Mouse (Mus musculus): ENCODE data around the gene Dtnbp1. TPM values are rescaled to one million over a fixed set of nuclear protein-coding genes. Genes with fewer than 3 reads are reported as not detected.

The Dtnbp1 gene
- polyA plus RNA-seq, 1 experiment from 2014 or later, result 118 TPM

GRCm38 (mm10) chr13:44904271-44904670 lies 97.7 kb downstream of the Dtnbp1 start:
- ATAC-seq, result no peak
- 68% methylated on average over 1 of the region's 1 CpGs for WGBS
- H3K27me3 ChIP-seq (replicated peaks; ENCODE audit: control insufficient read depth, insufficient read depth, low read length), result no peaks in the 10 kb centered on the region
- H3K4me3 ChIP-seq (replicated peaks; ENCODE audit: low read length), result no peak overlapping the region
- H3K4me1 ChIP-seq (replicated peaks; ENCODE audit: control insufficient read depth, insufficient read depth, low read length), result peaks cover 16% of the 10 kb centered on the region
- H3K36me3 ChIP-seq (ENCODE audit: control insufficient read depth, insufficient read depth), result peaks cover 8% of the 10 kb centered on the region
- no peak overlapping the region for H3K27ac ChIP-seq (ENCODE audit: low read length)
- no peak overlapping the region for H3K4me2 ChIP-seq (ENCODE audit: low read length)
- H3K9me3 ChIP-seq (ENCODE audit: control insufficient read depth, low read length), result no peaks in the 10 kb centered on the region
- no peak overlapping the region for H3K9ac ChIP-seq (replicated peaks; ENCODE audit: low read depth, low read length)

GRCm38 (mm10) chr13:44903416-44903815 lies 98.5 kb downstream of the Dtnbp1 start:
- H3K9ac ChIP-seq (replicated peaks; ENCODE audit: low read depth, low read length), result no peak overlapping the region
- no peak overlapping the region for H3K4me3 ChIP-seq (replicated peaks; ENCODE audit: low read length)
- no peaks in the 10 kb centered on the region for H3K27me3 ChIP-seq (replicated peaks; ENCODE audit: control insufficient read depth, insufficient read depth, low read length)
- peaks cover 13% of the 10 kb centered on the region for H3K4me1 ChIP-seq (replicated peaks; ENCODE audit: control insufficient read depth, insufficient read depth, low read length)
- ATAC-seq, result no peak
- no peaks in the 10 kb centered on the region for H3K9me3 ChIP-seq (ENCODE audit: control insufficient read depth, low read length)
- no peak overlapping the region for H3K4me2 ChIP-seq (ENCODE audit: low read length)
- H3K36me3 ChIP-seq (ENCODE audit: control insufficient read depth, insufficient read depth), result peaks cover 9% of the 10 kb centered on the region
- no peak overlapping the region for H3K27ac ChIP-seq (ENCODE audit: low read length)

GRCm38 (mm10) chr13:44902299-44902698 lies 99.6 kb downstream of the Dtnbp1 start:
- Histone ChIP-seq H3K4me2 (ENCODE audit: low read length) (no peak overlapping the region), H3K4me1 (replicated peaks; ENCODE audit: control insufficient read depth, insufficient read depth, low read length) (peaks cover 4% of the 10 kb centered on the region), H3K36me3 (ENCODE audit: control insufficient read depth, insufficient read depth) (peaks cover 15% of the 10 kb centered on the region), H3K27ac (ENCODE audit: low read length) (no peak overlapping the region), H3K4me3 (replicated peaks; ENCODE audit: low read length) (no peak overlapping the region), H3K9me3 (ENCODE audit: control insufficient read depth, low read length) (no peaks in the 10 kb centered on the region), H3K9ac (replicated peaks; ENCODE audit: low read depth, low read length) (no peak overlapping the region), H3K27me3 (replicated peaks; ENCODE audit: control insufficient read depth, insufficient read depth, low read length) (no peaks in the 10 kb centered on the region)
- WGBS, result 95% methylated on average over 6 of the region's 6 CpGs
- ATAC-seq, result no peak

GRCm38 (mm10) chr13:44896211-44896610 lies 105.7 kb downstream of the Dtnbp1 start:
- peaks cover 14% of the 10 kb centered on the region for H3K36me3 ChIP-seq (ENCODE audit: control insufficient read depth, insufficient read depth)
- no peak for ATAC-seq
- 90% methylated on average over 12 of the region's 12 CpGs for whole genome bisulfite sequencing
- no peak overlapping the region for H3K9ac ChIP-seq (replicated peaks; ENCODE audit: low read depth, low read length)
- no peak overlapping the region for H3K4me2 ChIP-seq (ENCODE audit: low read length)
- H3K27ac ChIP-seq (ENCODE audit: low read length), result no peak overlapping the region
- no peaks in the 10 kb centered on the region for H3K27me3 ChIP-seq (replicated peaks; ENCODE audit: control insufficient read depth, insufficient read depth, low read length)
- peaks cover 10% of the 10 kb centered on the region; the same call in 1 of the 2 replicates for H3K4me1 ChIP-seq (replicated peaks; ENCODE audit: control insufficient read depth, insufficient read depth, low read length)
- no peaks in the 10 kb centered on the region for H3K9me3 ChIP-seq (ENCODE audit: control insufficient read depth, low read length)
- no peak overlapping the region for H3K4me3 ChIP-seq (replicated peaks; ENCODE audit: low read length)

DNA sequence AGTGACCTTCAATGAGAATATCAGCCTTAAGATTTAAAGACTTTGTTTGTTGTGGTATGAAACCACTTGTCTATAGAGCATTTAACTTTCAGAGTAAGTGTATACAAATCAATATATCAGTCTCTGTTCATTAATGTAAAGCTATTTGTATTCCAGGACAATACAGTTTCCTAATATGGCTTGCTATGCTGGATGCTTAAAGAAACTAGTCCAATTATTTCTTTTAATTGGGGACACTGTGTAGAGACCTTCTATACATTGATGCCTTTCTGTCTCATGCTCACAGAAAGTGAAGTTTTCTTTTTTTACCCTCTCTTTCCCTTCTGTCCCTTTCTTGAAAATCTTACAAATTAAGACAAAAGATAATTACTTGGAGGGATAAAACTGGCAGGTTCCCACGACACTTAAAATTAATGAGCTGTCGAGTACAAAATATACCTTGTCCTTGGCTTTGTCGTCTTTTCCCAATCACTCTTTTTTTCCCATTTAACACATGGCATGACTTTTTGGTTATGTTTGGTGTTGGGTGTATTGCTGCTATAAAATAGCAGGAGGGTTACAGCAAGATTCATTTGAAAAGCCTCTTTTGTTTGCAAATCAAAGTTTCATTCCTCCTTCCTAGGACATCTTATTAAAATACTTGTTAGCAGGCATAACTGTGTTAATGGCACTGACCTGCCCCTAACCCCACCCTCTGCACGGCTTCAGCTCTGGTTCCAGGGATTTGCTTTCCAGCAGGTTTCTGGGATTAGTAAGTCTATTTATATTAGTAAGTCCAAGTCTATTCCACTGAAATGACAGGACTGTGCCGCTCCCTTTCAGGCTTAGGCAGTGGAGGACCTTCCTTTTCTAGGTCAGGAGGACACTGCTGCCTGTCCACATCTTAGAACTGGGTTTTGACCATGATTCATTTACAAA lies 109.9 kb downstream of the Dtnbp1 start:
- no peak overlapping the region for H3K27ac ChIP-seq (ENCODE audit: low read length)
- H3K4me2 ChIP-seq (ENCODE audit: low read length), result no peak overlapping the region
- H3K4me1 ChIP-seq (replicated peaks; ENCODE audit: control insufficient read depth, insufficient read depth, low read length), result peaks cover 15% of the 10 kb centered on the region
- H3K9ac ChIP-seq (replicated peaks; ENCODE audit: low read depth, low read length), result no peak overlapping the region
- no peaks in the 10 kb centered on the region for H3K27me3 ChIP-seq (replicated peaks; ENCODE audit: control insufficient read depth, insufficient read depth, low read length)
- WGBS, result 16% methylated on average over 5 of the region's 5 CpGs
- no peak for ATAC-seq
- peaks cover 6% of the 10 kb centered on the region; the same call in 1 of the 2 replicates for H3K36me3 ChIP-seq (ENCODE audit: control insufficient read depth, insufficient read depth)
- no peaks in the 10 kb centered on the region for H3K9me3 ChIP-seq (ENCODE audit: control insufficient read depth, low read length)
- H3K4me3 ChIP-seq (replicated peaks; ENCODE audit: low read length), result no peak overlapping the region

- Histone ChIP-seq H3K27me3 (replicated peaks; ENCODE audit: control insufficient read depth, insufficient read depth, low read length) (no peaks in the 10 kb centered on the region), H3K9me3 (ENCODE audit: control insufficient read depth, low read length) (no peaks in the 10 kb centered on the region), H3K4me3 (replicated peaks; ENCODE audit: low read length) (no peak overlapping the region), H3K4me2 (ENCODE audit: low read length) (no peak overlapping the region), H3K4me1 (replicated peaks; ENCODE audit: control insufficient read depth, insufficient read depth, low read length) (peaks cover 15% of the 10 kb centered on the region), H3K36me3 (ENCODE audit: control insufficient read depth, insufficient read depth) (no peaks in the 10 kb centered on the region), H3K27ac (ENCODE audit: low read length) (no peak overlapping the region), H3K9ac (replicated peaks; ENCODE audit: low read depth, low read length) (no peak overlapping the region)
- 38% methylated on average over 2 of the region's 2 CpGs for WGBS
- ATAC-seq, result no peak
Observed at GRCm38 (mm10) chr13:44890612-44891011, 111.3 kb downstream of the Dtnbp1 start.

DNA sequence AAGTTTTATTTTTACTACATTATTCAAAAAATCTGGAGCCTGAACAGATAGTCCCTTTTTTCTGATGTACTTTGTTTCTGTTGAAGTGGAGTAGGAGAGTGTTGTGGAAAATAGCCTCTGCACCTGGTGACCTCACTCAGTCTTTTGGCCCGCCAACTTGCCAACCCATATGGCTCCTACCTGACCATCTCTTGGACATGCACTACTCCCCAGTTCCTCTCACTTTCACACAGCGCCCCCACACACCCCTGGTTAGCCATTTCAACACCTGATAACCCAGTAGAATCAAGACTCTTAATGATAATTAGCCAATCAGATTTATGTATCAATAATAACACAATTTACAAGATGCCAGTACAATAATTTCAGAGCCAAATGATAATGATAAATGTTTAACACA lies 115.7 kb downstream of the Dtnbp1 start:
- Histone ChIP-seq H3K36me3 (ENCODE audit: control insufficient read depth, insufficient read depth) (no peaks in the 10 kb centered on the region), H3K9me3 (ENCODE audit: control insufficient read depth, low read length) (no peaks in the 10 kb centered on the region), H3K4me1 (replicated peaks; ENCODE audit: control insufficient read depth, insufficient read depth, low read length) (peaks cover 7% of the 10 kb centered on the region), H3K4me3 (replicated peaks; ENCODE audit: low read length) (no peak overlapping the region), H3K4me2 (ENCODE audit: low read length) (no peak overlapping the region), H3K9ac (replicated peaks; ENCODE audit: low read depth, low read length) (no peak overlapping the region), H3K27ac (ENCODE audit: low read length) (no peak overlapping the region), H3K27me3 (replicated peaks; ENCODE audit: control insufficient read depth, insufficient read depth, low read length) (no peaks in the 10 kb centered on the region)
- no peak for ATAC-seq
- 91% methylated on average over 2 of the region's 2 CpGs for WGBS

- Histone ChIP-seq H3K27ac (ENCODE audit: low read length) (no peak overlapping the region), H3K36me3 (ENCODE audit: control insufficient read depth, insufficient read depth) (no peaks in the 10 kb centered on the region), H3K4me2 (ENCODE audit: low read length) (no peak overlapping the region), H3K27me3 (replicated peaks; ENCODE audit: control insufficient read depth, insufficient read depth, low read length) (no peaks in the 10 kb centered on the region), H3K9ac (replicated peaks; ENCODE audit: low read depth, low read length) (no peak overlapping the region), H3K4me1 (replicated peaks; ENCODE audit: control insufficient read depth, insufficient read depth, low read length) (peaks cover 4% of the 10 kb centered on the region; the same call in 1 of the 2 replicates), H3K4me3 (replicated peaks; ENCODE audit: low read length) (no peak overlapping the region), H3K9me3 (ENCODE audit: control insufficient read depth, low read length) (no peaks in the 10 kb centered on the region)
- ATAC-seq, result no peak
- 61% methylated on average over 4 of the region's 4 CpGs for WGBS
Observed at GRCm38 (mm10) chr13:44881001-44881400, 120.9 kb downstream of the Dtnbp1 start.

- Histone ChIP-seq H3K9me3 (ENCODE audit: control insufficient read depth, low read length) (no peaks in the 10 kb centered on the region), H3K27ac (ENCODE audit: low read length) (no peak overlapping the region), H3K36me3 (ENCODE audit: control insufficient read depth, insufficient read depth) (no peaks in the 10 kb centered on the region), H3K27me3 (replicated peaks; ENCODE audit: control insufficient read depth, insufficient read depth, low read length) (no peaks in the 10 kb centered on the region), H3K4me1 (replicated peaks; ENCODE audit: control insufficient read depth, insufficient read depth, low read length) (peaks cover 6% of the 10 kb centered on the region), H3K9ac (replicated peaks; ENCODE audit: low read depth, low read length) (no peak overlapping the region), H3K4me3 (replicated peaks; ENCODE audit: low read length) (no peak overlapping the region), H3K4me2 (ENCODE audit: low read length) (no peak overlapping the region)
- ATAC-seq, result no peak
- WGBS, result 40% methylated on average over 2 of the region's 2 CpGs
Observed at GRCm38 (mm10) chr13:44876799-44877198, 125.1 kb downstream of the Dtnbp1 start.

All from forebrain, embryonic 16.5 days (tissue).